Mouse (Mus musculus) naive thymus-derived CD4-positive, alpha-beta T cell, adult 2 months (primary cell): ENCODE results near the gene Slc6a16.

ENCODE experiments used
- DNase-seq: peaks from one replicate; pipeline ENCODE4 v3.0.0-alpha.2; 2011; ENCODE audit warnings: low read depth

The Slc6a16 gene

DNA sequence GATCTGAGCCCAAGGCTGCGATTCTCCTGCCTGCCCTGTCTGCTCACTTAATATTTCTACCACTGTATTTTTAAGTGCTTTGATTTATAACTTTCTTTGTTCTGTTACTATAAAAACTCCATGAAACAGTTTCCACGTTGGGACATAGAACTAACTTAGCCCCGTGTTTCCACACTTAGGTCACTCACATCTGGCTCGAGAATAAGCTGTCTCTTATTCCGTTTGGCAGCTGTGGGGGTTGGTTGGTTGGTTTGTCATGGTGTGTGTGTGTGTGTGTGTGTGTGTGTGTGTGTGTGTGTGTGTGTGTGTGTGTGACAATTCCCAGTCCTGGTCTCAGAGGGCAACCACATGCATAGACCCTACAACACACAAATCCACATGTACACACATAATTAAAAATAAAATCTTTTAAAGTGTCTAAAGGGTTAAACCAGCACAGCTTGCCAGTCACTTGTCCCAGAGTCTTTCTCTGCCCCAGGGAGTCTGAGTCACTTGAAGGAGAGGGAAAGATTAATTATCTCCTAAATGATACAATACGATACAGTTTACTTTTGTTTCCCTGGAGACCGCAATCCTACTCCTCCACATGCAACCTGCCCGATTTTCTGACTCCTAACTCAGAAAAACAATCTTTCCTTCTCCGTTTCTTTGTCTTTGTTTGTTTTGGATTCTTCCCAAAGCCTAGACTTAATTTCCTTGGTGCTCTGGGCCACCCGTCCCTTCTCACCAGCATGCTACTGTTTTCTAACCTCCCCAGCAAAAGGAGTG, 72.0 kb downstream of the Slc6a16 start:
- no peak for DNase-seq

DNA sequence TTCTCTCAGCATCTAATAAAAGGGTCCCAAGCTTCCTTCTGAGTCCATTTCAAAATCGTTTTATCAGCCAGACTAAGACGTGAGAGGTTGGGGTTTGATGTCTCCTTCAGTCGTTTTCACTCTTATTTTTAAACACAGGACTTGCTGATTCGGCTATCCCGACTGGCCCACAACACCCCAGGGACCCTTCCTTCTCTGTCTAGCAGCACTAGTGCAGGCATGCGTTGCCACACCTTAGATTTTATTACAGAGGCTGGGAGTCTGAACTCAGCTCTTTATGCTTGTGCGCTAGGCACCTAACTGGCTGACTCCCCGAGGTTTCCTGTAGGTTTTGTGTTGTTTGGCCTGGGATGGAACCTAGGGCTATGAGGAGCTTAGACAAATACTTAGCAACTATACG, 72.6 kb downstream of the Slc6a16 start:
- DNase-seq = no peak

DNA sequence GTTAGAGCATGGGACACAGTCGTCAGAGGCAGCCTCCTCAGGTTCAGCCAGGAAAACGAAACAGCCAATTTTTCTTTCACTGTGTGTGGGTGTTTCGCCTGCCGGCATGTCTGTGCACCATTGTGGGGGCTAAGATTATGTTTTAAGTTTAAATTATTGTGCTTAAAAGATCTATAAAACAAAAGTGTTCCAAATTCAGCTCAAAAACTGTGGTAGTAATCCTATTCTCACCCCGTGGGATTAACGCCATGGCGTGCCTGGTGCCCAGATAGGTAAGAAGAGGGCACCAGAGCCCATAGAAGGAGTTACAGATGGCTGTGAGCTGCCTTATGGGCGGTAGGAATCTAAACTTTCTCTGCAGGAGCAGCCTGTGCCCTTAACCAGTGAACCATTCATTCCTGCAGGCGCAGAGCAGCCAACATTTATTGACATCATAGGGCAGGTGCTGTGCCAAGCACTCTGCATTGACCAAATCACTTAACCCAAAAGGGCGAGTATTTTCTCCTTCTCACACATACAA, 74.4 kb downstream of the Slc6a16 start:
- DNase-seq = no peak

DNA sequence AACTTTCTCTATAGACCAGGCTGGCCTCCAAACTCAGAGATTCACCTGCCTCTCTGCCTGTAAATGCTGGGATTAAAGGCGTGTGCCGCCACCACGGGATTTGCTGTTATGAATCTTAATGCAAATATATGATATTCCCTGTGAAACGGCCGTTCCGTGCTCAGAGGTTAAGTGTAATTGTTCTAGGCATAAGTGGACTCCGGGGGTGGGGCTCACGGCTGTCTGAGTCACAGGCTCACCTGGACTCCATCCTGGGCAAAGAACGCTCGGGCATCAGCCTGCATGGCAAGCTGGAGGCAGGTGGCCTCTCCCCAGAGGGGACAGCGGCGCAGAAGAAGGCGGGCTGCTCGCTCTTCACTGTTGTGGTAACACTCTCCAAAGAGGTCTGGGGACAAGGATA, 75.7 kb downstream of the Slc6a16 start:
- DNase-seq = no peak

DNA sequence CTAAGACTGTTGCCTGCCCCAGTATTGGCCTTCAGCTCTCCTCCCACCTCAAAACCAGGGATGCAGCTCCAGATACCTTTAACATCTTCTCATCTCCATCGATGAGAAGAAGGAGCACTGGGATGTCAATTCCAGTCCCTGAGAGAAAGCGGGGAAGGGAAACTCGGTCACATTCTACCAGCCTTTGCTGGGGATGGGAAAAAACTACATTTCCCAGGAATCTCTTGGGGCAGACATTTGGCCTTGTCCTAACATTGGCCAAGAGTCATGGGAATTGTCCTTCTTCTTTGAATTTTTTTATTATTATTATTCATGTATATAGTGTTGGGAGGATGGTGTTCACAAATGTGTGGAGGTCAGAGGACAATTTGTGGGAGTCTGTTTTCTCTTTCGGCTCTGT, 81.4 kb downstream of the Slc6a16 start:
- no peak for DNase-seq
